Mouse (Mus musculus): Measurements from ENCODE around the gene Ctsd.
A peak's percentile ranks its signal among the peaks of the same experiment; 100 is the strongest.

Ctsd gene

DNA sequence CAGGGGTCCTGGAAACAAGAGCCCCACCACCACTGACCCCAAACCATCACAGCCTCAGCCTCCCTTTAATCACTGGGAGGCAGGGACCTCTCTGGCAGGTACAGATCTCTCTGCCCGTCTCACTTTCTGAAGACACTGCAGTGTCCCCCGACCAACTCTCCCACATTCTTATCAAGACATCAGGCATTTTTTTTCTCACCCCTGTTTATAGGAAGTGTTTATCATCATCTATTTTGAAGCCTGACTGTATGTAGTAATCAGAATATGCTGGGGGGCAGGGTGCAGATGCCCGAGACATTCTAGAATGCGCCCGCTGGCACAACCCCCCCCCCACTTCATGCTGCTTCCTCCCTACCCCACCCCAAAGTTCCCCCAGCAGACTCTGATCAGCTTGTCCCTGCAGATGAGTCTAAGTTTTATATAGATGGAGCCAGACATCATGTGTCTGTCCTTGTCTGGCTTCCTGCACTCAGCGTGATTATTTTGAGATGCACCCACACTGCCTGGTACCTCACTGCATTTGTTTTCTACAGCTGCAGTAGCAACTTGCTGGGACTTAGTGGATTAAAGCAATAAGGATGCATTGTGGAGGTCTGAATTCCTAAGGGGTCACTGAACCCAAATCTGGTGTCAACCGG is 12.4 kb upstream of the Ctsd start:
- DNase-seq (ENCODE audit: low spot score in 2 of 2): peak in 1 of 2 experiments; percentile 56

DNA sequence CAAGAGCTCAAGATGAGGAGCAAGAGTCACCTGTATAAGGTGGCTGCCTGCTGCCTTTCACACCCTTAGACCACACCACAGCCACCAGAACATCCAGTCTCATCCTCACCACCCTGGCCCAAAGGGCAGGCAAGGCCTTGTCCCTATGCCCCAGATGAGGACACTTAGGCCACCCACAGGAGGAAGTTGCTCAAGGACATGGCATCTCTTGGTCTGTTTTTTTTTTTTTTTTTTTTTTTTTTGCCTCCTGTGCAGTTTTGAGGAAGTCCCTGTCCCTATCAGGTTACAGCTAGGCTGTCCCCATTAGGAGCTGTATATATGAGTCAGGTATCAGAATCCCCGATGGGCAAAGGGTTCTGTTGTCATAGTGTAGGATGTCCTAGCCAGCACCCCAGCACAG is 11.4 kb upstream of the Ctsd start:
- DNase-seq (ENCODE audit: low spot score in 2 of 2): no peak

DNA sequence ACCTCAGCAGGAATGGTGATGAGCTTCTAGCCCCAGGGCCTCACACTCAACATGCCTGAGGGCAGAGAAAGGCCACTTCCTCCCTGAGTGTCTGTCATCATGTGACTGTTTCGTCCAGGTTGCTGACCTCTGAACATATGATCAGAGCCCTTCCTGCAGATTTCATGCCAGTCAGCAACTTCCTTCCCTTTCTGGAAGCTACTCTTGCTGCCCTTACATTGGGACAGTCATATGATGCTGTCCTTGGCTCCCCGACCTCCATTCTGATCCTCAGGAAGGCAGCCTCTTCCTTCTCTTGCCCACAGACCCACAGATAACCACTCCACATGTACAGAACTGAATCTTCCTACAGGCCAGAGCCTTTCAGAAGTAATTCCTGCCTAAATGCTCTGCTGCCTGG is 10.2 kb upstream of the Ctsd start:
- DNase-seq (ENCODE audit: low spot score in 2 of 2): no peak

DNA sequence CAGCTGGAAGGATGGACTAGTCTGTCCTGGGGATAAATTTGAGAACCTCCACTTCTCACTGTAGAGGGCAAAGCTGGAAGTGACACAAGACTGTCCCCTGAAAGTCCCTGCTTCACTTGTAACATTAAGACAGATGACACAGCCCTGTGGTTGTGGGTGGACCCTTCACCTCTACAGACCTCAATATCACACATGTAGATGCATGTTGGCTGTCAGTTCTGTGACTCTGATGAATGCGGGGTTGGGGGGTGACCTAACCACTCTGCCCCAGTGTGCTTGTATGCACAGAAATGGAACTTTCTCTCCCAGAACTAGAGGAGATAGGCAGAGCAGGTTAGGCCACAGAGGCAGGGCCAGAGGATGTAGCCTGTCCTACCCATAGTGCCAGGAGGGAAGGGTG is 8.8 kb upstream of the Ctsd start:
- no peak for DNase-seq (ENCODE audit: low spot score in 2 of 2)

DNA sequence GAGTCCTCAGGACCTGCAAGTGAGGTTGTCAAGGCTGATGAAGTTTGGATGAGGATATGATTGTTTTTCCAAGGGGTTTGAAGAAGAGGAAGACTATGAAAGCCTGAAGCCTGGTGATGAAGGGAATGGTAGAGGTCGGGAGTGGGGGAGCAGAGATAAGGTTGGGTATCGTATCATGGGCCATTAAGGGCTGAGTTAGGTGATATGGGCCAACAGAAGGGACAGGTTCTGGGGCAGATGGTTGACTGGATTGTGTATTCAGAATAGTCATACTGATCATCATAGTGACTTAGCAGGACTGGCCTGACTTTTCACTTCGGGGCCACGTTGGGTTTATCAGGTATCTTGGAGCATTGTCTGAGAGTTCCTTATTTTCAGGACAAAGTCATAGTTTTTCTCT is 7.6 kb upstream of the Ctsd start:
- DNase-seq (ENCODE audit: low spot score in 2 of 2): no peak

DNA sequence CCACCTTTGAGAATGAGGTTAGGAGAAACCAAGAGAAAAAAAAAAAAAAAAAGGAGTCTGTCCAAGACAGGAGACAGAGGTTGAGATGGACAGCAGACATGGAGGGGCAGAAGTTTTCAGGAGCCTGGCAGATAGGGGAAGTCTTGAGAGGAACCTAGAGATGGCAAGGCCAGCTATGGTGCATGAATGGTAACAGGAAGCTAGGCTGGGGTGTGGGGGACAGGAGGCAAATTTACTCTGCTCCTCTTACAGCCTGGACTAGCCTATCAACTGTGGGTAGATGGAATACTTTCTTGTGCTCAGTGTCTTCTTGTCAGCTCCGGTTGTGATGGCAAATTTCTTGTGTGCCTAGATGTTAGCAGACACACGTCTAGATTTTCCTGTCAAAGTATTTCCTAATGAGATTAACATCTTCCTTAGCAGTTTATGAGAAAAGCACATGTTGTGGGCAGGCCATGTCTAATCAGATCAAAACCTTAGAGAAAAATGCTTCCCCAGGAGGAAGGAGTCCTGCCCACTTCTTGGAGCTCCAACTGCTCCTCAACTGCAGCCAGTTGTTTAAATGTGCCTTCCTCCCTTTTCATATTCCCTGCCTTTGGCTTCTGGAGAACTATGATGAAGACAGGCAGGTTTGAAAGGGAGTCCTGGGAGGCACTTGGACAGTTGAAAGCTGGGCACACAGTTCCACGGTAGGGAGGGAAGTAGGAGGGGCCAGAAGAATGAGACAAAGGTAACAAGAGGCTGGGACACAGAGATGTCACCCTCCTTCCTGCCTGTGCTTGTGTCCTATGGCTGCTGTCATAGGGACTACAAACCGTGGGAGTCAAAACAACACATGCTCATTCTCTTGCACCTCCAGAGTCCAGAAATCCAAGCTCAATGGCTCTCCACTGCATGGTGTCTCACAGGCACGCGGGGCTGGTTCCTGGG is 6.7 kb upstream of the Ctsd start:
- DNase-seq (ENCODE audit: low spot score in 2 of 2): no peak

DNA sequence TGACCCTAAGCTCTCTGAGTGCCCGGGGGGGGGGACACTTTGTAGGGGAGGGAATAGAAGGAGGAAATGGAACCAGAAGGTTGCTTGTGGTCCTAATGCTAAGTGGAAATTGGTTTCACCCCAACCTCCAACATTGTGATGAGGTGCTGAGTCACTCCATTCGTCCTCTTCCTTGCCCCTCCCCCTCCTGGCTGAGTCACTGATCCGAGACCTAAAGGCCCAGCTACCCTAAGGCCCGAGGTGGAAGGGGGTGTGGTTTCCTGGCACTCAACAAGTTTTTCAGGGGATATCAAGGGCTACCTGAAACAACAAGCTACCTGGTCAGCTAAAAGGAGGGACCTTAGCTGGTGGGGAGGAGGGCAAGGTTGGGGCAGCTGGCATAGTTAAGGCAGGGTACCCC is 5.4 kb upstream of the Ctsd start:
- DNase-seq (ENCODE audit: low spot score in 2 of 2): no peak

DNA sequence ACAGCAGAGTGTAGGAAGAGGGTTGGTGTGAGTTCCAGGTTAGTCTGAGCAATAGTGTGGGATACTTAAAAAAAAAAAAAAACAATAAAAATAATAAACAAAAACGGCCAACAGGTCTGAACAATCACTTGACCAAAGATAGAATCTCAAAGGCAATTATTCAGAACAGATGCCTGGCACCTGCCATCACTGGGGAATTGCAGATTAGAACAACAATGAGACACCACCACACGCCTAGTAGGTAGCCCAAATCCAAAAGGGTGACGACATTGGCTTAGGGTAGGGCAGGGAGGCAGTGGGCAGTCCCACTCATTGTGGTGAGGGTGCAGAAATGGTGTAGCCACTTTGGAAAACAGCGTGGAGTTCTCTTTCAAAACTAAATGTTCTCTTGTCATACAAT is 3.8 kb upstream of the Ctsd start:
- DNase-seq (ENCODE audit: low spot score in 2 of 2): no peak

DNA sequence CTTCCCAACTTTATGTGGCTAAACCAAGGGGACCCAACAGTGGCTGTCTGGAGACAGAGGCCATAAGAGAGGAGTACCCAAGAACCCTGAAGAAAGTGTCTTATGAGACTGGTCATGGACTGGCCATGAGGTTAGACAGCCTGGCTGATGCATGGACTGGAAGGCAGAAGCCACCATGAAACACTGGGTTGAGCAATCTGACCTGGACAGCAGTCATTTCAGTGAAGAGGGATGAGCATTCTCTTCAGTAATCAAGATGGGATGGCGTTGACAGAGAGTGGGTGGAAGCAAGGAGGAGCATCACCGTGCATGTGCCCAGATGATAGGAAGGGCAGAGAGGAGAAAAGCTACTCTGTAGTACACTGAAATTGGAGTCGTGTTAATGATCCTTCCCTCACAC is 3.3 kb upstream of the Ctsd start:
- no peak for DNase-seq (ENCODE audit: low spot score in 2 of 2)

DNA sequence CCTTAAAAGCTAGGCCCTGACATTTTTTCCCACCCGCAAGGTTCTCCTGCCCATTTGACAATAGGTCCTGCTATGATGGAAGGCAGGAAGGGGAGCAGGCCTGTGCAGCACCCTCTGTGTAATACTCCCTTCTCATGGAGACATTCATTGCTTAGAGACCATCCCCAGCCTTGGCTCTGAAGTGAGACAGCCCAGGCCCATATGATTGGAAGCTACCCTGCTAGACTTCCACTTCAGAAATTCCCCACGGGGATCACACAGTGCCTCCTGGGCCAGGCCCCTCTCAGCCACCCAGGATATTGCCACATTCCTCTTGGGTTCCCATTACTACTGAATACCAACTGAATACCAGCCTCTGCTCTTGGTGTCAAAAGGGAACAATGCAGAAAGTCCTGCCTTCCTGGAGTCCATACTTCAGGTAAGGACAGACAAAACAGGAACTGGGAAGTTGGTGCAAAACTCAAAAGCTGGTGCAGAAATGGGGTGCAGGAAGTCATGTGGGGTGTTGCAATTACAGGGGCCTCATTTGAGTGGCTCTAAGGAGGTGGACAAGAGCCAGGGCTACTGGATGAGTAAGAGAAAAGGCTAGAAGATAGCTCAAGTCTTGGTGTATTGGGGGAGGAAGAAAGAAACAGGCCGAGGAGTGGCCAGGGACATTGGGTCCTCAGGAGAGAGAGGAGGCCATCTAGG is 2.3 kb upstream of the Ctsd start:
- no peak for DNase-seq (ENCODE audit: low spot score in 2 of 2)

DNA sequence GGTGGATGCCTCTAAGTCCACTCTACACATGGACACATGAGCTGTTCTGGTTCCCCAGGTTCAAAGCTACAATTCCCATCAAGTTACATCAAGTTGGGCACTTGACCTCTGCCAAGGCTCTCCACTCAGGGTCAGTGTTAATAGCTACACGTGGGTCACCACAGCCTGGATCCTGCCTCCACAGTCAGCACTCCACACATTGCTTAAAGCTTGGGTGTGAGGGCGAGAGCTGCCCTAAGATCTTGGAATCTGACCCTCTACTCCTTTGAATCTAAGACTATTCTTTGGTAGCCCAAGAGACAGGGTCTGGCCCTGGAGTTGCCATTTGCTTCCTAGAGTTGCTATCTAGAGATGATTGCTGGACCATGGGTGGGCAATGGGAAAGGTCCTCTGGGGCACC is 902 bp upstream of the Ctsd start:
- DNase-seq (ENCODE audit: low spot score in 2 of 2): no peak

DNA sequence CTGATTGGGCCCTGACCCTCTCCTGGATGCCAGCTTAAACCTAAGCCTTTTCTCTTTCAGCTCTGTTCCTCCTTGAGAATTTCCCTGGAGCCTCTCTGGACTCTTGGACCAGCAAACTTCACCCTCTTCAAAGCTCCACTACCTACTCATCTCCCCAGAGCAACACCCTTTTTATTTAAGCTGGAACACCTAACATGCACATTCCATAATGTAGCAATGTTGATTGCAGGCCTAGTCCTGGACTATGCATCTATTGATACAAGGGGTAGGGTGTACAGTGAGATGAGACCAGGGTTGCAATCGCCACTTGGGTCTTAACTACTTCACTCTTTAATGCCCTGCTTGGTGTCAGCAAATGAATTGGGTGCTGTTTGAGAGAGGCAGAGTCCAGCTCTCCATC is 360 bp upstream of the Ctsd start:
- DNase-seq (ENCODE audit: low spot score in 2 of 2): no peak

DNA sequence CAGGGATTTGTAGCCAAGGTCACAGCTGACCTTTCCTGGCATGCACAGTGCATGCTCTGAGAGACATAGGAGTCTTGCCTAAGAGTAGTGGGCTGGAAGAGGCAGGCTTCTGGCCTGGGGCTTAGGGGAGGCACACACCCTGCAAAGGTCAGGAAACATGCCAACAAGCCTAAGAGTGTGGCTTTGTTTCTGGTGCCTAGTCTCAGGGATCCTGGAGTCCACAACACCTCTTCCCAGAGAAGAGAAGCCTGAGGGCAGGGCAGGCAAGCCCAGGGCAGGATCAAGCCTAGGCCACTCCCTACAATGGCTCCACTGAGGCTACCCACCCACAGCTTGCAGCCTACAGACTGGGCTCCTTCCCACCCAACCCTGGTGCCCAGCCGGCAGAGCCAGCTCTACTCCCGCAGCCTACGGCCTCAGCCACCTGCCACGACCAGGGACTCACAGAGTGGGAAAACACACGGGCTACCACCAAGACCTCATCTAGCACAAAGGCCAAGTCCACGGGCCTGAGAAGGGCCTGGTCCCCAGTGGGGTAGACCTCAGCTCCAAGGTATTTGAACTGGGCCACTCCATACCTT is 1.1 kb downstream of the Ctsd start:
- DNase-seq (ENCODE audit: low spot score in 2 of 2): no peak

DNA sequence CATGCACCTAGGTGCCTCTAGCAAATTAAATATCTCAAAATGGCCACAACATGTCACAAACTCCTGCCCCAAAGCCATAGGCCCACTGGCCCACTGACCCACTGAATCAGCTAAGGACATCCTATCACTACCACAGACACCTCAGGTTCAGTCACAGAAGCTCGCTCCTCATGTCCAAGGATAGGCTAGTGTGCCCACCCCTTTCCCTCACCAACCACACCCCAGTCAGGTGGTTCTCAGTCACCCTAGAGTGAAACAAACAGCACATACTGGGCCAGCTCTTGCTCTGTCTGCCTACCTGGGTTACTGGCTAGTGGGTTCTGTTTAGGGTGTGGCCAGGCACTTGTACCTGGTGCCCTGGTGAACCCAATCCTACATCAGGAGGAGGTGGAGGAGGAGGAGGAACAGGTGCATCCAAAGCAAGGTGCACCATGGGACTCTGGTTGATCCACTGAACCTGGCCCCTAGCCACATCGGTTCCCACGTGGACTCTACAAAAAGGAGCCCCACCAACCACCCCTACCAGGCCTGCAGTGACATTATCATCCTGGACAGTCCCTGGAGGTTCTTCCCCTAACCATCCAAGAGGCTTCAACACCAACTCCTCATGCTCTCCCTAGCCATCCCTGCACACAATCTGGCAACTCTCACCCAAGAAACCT is 2.0 kb downstream of the Ctsd start:
- DNase-seq (ENCODE audit: low spot score in 2 of 2): no peak

DNA sequence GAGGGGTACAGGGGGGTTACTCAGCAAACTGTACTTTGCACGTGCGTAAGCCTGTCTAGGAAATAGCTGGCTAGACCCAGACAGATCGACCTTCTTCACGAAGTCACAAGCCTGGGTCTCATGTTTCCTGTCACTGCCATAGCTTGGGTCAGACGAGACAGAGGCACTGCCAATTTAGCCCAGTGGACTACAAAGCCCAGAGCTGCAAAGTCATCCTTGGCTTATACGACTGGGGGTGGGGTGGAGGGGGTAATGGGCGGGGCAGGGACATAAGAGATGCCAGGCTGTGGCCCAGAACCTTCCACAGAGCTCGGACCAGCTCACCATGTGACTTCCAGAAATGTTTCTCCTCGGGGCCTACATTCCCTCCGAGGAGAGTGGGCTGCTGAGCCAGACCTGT is 3.5 kb downstream of the Ctsd start:
- no peak for DNase-seq (ENCODE audit: low spot score in 2 of 2)

DNA sequence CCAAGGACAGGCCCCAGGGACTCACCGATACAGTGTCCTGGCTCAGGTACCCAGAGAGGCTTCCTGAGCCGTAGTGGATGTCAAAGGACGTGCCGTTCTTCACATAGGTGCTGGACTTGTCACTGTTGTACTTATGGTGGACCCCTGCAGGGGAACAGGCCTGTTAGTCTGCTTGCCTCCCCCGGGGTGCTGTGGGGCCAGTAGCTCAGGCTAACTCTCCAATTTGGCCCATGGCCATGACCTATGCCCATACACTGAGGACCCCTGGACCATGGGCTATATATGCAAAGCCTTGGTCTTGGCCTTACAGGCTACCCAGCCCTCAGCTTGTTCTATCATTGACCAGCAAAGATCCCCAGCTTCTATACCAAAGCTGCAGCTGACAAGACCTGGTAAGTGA is 5.3 kb downstream of the Ctsd start, which contains the start of gene Gm49369:
Gene Gm49369 (minus strand): TSS at position 101 of the 400 bp plus-strand sequence.
- DNase-seq (ENCODE audit: low spot score in 2 of 2): no peak

DNA sequence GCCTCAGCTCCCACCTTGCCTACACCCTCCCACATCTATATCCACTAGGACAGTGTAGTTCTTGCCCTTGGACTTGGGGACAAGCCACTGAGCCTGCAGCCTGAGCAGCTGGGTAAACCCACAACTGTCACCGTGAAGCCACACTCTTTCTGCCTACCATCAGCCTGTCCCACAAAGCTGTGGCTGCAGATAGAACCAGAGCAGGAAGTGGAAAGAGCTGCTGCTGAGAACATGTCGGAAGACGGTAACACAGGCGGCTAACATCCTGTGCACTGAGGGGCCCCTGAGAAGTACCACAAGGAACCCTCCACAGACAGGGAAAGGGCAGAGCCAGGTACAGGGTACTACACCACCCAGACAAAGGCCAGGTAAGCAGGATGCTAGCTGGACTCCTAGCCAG is 6.7 kb downstream of the Ctsd start:
- DNase-seq (ENCODE audit: low spot score in 2 of 2): no peak

DNA sequence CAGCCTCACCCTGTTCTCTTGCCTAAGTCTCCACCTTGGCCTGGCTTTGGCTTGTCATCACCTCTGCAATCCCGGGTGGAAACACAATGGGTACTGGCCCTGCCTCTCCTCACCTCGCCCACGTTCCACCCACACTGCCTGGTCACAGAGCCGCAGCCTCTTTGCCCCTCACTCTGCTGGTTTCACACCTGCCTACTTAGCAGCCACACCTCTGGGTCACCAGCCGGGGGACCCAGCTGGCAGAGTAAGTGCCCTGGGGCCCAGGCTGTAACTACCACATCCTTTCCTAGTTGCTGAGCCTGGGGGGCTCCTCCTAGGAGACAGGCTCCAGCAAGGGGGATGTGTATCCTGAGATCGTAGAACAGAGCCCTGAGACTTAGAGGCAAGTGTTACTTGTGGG is 8.7 kb downstream of the Ctsd start:
- no peak for DNase-seq (ENCODE audit: low spot score in 2 of 2)

DNA sequence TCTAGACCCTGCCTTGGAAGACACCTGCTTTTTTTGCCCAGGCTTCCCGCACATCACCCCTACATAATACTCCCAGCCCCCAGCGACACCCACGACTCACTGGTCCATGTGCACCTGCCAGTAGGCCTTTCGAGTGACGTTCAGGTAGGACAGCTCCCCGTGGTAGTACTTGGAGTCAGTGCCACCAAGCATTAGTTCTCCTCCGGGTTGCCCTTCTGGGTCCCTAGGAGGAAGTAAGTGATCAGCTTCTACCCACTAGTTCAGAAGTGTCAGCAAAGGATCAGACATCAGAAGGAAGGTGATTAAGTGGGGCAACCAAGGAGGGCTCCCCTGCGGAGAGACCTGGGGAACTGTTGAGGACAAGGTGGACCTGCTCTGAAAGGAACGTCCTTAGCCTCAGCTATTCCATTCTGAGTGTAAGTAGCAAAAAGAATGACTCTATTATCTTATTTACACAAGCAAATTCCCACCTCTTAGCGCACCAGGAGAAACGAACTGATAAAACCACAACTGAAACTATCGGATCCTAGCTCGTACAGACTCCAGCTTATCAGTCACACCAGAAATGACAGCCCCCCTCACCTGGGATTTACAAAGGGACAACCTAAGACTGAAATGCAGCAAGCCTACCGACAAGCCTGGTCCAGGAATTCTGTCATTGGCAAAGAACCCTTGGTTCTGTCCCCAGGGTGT is 10.5 kb downstream of the Ctsd start:
- DNase-seq (ENCODE audit: low spot score in 2 of 2): no peak

DNA sequence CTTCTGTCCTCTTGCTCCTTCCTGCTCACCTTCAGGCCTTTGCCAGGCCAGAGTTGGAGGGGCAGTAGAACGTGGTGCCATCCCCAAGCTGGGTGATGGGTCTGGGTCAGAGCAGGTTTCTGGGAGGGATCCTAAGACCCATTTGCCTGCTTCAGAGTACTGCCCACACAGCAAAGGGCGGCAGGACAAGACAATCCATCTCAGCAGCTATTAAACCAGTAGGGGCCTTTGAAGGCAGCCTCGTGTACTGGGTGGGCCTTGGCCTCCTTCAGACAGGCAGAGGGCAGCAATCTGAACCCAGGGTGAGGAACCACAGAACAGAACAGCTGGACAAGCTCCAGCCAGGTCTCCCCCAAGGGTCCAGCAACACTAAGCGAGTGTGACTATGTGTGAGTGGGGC is 11.7 kb downstream of the Ctsd start:
- DNase-seq (ENCODE audit: low spot score in 2 of 2): no peak

DNA sequence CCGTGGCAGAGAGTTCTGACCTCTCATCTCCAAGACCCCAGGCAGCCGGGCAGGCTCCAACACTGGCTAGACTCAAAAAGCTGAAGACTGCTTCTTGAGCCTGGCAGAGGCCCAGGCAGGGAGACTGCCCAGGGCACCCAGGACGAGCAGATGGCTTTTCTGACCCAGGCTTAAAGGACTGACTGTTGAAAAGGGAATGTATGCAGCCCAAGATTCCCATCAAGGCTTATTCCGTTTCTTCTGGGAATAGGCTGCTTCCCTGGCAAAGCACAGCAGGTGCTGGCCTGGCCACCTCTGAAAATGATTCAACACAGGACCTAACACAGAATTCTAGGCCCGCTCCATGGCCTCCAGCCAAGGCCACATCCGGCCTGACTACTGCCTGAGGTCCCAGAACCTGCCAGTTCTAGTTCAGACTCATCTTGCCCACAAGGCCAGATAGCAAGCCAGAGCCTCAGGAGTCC is 12.5 kb downstream of the Ctsd start:
- no peak for DNase-seq (ENCODE audit: low spot score in 2 of 2)

All from right cerebral cortex, postnatal 36 days (tissue).